Mouse (Mus musculus) ovary, adult 18-20 months (tissue): ENCODE data around the gene Gm14412.
"Not testable (repeated sequence)": the region's sequence is repeated elsewhere in the genome, so short reads cannot be mapped to it uniquely, and the experiment has no call there.

Experiments used
- DNase-seq: peaks from one replicate; pipeline ENCODE4 v3.0.0; 2022; ENCODE audit warnings: low spot score, mixed read lengths

Gene Gm14412

GRCm38 (mm10) chr2:177324257-177324733 is at the start of gene Gm14412:
TSS of gene Gm14412 (minus strand) at chr2:177324307.
- not testable (repeated sequence) for DNase-seq

GRCm38 (mm10) chr2:177329661-177330292 is 5.7 kb upstream of the Gm14412 start:
- DNase-seq = not testable (repeated sequence)

- not testable (repeated sequence) for DNase-seq
Observed at GRCm38 (mm10) chr2:177321361-177321760, 2.7 kb downstream of the Gm14412 start.

- DNase-seq = not testable (repeated sequence)
Observed at GRCm38 (mm10) chr2:177320786-177321320, 3.3 kb downstream of the Gm14412 start.

- no peak for DNase-seq
Observed at GRCm38 (mm10) chr2:177318996-177319395, 5.1 kb downstream of the Gm14412 start.

- not testable (repeated sequence) for DNase-seq
Observed at GRCm38 (mm10) chr2:177309627-177310026, 14.5 kb downstream of the Gm14412 start.

GRCm38 (mm10) chr2:177304980-177305379 is 19.1 kb downstream of the Gm14412 start:
- not testable (repeated sequence) for DNase-seq

- DNase-seq = not testable (repeated sequence)
Observed at GRCm38 (mm10) chr2:177283701-177284100, 40.4 kb downstream of the Gm14412 start.

- DNase-seq = not testable (repeated sequence)
Observed at GRCm38 (mm10) chr2:177277754-177278153, 46.4 kb downstream of the Gm14412 start.

GRCm38 (mm10) chr2:177272237-177272636 is 51.9 kb downstream of the Gm14412 start:
- DNase-seq = not testable (repeated sequence)

GRCm38 (mm10) chr2:177266936-177267335 is 57.2 kb downstream of the Gm14412 start, which contains the start of gene Gm14409:
TSS of gene Gm14409 (minus strand) at chr2:177267036.
- not testable (repeated sequence) for DNase-seq
